Mouse (Mus musculus) spleen, adult 12 weeks (tissue): ENCODE results near the gene Klk1b9.
"Not testable (repeated sequence)": the region's sequence is repeated elsewhere in the genome, so short reads cannot be mapped to it uniquely, and the experiment has no call there.

Experiments used
- DNase-seq: peaks from one replicate; pipeline ENCODE4 v3.0.0; 2022; ENCODE audit warnings: low spot score

Klk1b9 gene

DNA sequence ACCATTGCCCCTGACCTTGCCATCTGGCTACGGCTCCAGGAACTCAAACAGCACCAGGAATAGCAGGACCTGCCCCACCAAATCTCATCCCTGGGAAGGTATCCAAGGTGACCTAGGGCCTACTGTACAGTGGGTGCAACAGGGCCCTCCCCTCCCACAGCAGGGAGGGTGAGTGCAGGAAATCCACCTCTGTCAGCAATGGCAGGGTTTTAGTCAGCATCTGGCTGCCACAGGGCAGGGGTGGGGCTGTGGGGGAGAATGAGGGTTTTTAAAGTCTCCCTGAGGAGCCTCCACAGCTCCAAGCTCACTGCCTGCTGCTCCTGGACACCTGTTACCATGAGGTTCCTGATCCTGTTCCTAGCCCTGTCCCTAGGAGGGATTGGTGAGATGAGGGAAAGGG lies at the start of gene Klk1b9:
Gene Klk1b9 (plus strand): TSS at position 301 of the 400 bp plus-strand sequence.
- DNase-seq, result not testable (repeated sequence)

DNA sequence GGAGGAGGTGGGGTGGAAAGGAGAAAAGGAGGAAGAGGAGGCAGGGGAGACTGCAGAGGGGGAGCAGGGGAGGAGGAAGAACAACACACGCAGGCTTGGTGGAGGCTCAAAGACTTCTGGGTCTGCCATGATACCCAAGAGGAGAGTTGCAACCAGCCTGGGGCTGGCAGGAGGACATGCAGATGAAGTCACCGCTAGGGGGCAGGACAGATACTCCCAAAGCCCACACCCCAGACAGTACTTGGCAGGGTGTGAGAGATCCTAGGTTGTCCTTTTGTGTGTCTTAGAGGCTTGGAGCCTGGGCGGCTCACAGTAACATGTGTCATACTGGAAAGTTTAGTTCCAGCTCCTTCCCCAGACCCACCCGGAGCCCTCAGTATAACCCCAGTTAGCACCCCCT lies 47.3 kb upstream of the Klk1b9 start:
- no peak for DNase-seq

DNA sequence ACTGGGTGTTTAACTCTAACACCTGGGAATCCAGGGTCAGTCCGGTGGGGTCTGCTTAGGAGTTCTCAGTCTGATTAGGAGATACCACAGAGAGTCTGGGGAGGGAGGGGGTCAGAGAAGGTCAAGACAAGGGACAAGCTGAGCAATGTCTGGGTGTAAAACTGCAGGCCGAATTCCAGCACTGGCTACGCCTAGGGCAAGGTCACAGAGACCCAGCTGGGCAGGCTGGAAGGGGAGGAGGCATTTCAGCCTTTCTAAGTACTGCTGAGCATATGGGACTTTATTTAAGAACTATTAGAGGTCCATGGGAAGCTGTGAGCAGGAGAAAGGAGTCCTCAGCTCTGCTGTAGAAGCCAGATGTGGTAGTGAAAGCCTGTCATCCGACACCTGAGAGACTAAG lies 43.5 kb upstream of the Klk1b9 start:
- no peak for DNase-seq

DNA sequence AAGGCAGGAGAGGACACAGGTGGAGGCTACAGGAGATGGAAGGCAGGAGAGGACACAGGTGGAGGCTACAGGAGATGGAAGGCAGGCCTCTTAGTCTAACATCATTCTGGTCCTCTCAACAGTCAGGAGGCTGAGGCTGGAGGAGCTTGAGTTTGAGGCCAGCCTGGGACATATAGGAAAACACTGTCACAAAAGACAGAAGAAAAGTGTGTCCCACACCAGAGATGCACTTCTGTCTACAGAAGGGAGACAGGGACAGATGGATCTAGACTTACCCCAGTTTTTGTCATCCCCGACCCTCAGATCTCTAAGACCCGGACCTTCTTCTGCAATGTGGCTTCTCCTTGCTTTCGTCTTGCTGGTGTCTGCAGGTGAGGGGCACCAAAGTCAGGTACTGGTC lies 42.4 kb upstream of the Klk1b9 start, which contains the start of gene Klk15:
Gene Klk15 (plus strand): TSS at position 301 of the 400 bp plus-strand sequence.
- no peak for DNase-seq

DNA sequence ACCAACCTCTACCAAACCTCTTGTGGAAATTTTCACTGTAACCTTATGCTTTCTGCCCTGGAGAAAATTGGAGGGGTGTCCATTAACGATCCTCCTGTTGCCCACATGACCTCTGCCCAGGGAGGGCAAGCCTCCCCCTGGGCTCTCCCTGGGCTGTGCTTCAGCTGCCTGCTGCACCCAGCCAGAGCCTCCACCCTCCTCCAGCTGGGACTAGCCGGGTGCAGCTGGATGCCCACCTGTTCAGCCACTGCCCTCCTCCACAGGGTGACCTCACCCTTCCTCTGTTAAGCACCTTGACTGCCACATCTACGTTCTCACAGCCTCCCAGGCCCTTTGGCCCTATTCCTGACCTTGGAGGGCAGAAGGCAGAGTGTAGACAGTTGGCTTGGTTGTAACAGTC lies 41.1 kb upstream of the Klk1b9 start:
- DNase-seq, result no peak

DNA sequence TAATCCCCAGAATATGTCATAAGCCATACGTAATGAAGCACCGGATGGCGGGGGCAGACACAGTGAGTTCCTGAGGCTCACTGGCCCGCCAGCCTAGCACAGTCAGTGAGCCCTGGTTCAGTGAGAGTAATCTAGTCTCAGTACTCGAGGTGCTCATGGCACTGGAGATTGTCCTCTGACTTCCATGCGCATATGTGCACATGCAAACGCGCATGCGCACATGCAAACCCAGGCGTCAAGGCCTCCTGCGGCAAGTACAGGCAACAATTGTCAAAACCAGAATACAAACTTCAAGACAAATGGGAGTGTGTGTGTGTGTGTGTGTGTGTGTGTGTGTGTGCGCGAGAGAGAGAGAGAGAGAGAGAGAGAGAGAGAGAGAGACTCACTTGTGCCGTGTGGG lies 39.3 kb upstream of the Klk1b9 start:
- no peak for DNase-seq

DNA sequence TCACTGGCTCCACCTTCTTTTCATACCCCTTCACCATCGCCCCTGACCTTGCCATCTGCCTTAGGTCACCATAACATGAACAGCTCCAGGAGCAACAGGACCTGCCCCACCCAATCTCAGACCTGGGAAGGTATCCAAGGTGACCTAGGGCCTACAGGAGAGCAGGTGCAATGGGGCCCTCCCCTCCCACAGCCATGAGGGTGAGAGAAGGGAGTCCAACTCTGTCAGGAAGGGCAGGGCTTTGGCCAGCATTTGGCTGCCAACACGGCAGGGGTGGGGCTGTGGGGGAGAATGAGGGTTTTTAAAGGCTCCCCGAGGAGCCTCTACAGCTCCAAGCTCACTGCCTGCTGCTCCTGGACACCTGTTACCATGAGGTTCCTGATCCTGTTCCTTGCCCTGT lies 33.6 kb upstream of the Klk1b9 start:
- DNase-seq, result not testable (repeated sequence)

DNA sequence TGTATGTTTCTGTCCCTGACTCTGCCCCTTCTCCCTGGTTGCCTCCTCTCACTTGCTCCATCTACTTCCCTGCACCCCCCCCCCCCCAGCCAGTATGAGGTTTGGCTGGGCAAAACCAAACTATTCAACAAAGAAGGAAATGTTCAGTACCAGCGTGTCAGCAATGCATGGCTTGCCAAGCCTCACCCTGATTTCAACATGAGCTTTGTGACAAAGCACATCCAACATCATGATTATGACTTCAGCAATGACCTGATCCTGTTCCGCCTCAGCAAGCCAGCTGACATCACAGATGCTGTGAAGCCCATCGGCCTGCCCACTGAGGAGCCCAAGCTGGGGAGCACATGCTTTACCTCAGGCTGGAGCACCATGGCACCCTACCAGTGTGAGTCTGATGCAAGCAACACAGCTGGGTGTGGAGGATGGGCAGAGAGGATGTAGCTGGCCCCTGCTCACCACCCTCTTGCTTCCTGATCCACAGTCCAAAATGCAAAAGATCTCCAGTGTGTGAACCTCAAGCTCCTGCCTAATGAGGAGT lies 31.1 kb upstream of the Klk1b9 start:
- DNase-seq, result no peak

DNA sequence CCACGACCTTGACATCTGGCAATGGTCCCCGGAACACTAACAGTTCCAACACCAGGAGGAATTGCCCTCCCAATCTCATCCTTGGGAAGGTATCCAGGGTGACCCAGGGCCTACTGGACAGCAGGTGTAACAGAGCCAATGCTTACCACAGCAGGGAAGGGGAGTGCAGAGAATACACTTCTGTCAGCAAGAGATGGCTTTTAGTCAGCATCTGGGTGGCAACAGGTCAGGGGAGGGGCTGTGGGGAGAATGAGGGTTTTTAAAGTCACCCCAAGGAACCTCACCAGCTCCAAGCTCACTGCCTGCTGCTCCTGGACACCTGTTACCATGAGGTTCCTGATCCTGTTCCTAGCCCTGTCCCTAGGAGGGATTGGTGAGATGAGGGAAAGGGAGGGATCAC lies 25.5 kb upstream of the Klk1b9 start, which contains the start of gene Klk1b8:
Gene Klk1b8 (plus strand): TSS at position 301 of the 400 bp plus-strand sequence.
- no peak for DNase-seq

DNA sequence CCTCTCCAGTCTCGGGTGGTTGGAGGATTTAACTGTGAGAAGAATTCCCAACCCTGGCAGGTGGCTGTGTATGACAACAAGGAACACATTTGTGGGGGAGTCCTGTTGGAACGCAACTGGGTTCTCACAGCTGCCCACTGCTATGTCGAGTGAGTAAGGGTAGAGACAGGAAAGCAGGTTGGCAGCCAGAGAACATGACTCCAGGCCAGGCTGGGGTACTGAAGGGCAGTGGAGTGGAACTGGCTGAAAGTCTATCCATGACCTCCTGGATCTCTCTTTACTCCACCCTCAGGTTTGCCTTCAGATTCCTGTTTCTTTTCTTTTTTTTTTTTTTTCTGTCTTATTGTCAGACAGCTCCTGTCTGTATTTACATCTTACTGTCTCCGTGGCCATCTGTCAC lies 23.2 kb upstream of the Klk1b9 start:
- DNase-seq, result no peak

DNA sequence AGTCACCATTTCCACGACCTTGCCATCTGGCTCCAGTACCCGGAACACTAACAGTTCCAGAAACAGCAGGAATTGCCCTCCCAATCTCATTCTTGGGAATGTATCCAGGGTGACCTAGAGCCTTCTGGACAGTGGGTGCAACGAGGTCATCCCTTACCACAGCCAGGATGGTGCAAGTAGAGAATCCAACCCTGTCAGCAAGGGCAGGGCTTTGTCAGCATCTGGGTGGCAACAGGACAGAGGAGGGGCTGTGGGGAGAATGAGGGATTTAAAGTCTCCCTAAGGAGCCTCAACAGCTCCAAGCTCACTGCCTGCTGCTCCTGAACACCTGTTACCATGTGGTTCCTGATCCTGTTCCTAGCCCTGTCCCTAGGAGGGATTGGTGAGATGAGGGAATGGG lies 9.4 kb upstream of the Klk1b9 start, which contains the start of gene Klk1b1:
Gene Klk1b1 (plus strand): TSS at position 301 of the 400 bp plus-strand sequence.
- no peak for DNase-seq

DNA sequence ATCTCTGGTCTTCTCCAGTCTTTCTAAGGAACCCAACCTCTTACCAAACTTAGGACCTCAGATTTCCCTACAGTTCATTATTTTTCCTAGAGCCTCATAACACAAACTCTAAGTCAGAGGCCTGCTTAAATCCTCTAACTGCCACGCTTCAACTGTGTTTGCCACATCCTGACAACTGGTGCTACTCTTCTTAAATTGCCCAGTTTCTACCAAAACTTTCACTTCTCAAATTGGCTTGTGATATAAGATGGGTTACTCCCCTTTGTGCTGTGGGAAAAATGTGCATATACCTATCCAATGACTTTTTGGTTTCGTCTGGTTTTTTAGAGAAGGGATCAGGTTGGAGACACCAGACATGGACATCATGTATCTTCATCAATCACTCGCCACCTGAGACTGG lies 8.8 kb upstream of the Klk1b9 start:
- no peak for DNase-seq

DNA sequence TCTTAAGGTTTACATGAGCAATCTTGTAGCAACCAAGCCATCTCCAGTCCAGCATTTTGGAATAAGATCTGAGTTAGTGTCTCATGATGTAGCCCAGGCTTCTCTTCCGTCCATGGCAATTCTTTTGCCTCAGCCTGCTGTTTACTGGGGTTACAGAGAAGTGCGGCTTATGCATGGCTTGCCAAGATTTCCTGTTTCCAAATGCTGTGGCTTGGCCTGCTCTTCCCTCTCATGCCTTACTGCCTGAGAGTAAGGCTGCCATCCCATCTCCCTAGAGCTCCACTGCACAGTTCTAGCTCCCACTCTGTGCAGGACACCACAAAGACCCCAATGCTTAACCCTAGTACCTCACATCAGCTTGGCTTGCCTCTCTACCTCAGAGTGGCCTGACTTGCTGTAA lies 8.2 kb upstream of the Klk1b9 start:
- no peak for DNase-seq

DNA sequence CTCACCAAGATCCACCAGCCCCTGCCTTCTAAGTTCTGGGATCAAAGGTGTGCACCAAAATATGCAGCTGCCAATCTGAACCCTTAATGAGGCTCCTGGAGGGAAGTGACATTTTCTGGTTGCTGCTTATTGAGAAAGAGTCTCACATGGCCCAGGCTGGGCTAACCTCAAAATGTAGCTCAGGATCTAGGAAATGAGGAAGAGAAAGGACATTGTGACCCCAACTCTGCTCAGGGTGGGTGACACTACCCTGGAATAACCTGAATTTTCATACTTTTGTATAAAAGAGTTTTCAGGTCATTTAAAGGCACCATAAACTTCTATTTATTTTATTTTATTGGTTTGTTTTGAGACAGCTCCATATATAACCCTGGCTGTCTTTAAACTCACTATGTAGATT lies 9.8 kb downstream of the Klk1b9 start:
- no peak for DNase-seq

DNA sequence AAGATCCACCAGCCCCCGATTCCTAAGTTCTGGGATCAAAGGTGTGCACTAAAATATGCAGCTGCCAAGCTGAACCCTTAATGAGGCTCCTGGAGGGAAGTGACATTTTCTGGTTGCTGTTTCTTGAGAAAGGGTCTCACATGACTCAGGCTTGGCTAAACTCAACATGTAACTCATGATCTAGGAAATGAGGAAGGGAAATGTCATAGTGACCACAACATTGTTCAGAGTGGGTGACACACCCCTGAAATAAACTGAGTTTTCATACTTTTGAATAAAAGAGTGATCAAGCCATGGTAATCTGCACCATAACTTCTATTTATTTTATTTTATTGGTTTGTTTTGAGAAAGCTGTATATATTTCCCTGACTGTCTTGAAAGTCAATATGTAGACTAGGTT lies 19.0 kb downstream of the Klk1b9 start:
- not testable (repeated sequence) for DNase-seq

DNA sequence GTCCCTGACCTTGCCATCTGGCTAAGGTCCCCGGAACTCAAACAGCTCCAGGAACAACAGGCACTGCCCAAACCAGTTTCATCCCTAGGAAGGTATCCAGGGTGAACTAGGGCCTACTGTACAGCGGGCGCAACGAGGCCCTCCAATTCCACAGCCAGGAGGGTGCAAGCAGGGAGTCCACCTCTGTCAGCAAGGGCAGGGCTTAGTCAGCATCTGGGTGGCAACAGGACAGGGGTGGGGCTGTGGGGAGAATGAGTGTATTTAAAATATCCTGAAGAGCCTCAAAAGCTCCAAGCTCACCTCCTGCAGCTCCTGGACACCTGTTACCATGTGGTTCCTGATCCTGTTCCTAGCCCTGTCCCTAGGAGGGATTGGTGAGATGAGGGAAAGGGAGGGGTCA lies 19.7 kb downstream of the Klk1b9 start, which contains the start of gene Klk1b11:
Gene Klk1b11 (plus strand): TSS at position 301 of the 400 bp plus-strand sequence.
- not testable (repeated sequence) for DNase-seq

DNA sequence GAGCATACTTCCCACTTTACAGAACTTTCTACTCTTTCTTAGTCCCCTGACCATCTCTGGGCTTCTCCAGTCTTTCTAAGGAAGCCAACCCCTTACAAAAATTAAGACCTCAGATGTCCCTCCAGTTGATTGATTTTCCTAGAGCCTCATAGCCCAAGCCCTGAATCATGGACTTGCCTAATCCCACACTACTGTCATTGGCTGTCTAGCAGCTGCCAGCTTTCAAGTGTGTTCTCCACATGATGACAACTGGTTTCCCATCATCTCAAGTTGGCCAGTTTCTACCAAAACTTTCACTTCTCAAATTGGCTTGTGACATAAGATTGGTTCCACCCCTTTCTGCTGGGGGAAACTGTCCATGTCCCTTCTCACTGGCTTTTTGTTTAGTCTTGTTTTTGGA lies 29.0 kb downstream of the Klk1b9 start:
- no peak for DNase-seq

DNA sequence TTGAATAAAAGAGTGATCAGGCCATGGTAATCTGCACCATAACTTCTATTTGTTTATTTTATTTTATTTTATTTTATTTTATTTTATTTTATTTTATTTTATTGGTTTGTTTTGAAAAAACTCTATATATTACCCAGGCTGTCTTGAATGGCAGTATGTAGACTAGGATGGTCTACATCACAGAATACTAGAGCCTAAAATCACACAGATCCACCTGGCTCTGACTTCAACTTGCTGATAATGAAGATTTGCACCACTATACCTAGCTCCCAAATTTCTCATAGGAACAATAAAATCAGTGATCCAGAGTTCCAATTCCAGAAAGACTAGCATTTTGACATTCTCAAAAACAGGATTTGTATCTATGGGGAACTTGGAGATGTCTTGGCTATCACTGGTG lies 36.0 kb downstream of the Klk1b9 start, which contains the start of gene Klk1b26:
Gene Klk1b26 (plus strand): TSS at position 301 of the 400 bp plus-strand sequence.
- DNase-seq, result not testable (repeated sequence)

DNA sequence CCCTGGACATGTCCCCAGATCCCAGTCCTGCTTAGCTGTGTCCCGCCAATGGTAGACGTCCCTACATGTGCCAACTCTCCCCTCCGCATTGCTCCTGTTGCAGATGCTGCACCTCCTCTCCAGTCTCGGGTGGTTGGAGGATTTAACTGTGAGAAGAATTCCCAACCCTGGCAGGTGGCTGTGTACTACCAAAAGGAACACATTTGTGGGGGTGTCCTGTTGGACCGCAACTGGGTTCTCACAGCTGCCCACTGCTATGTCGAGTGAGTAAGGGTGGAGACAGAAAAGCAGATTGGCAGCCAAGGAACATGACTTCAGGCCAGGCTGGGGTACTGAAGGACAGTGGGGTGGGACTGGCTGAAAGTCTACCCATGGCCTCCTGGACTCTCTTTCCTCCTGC lies 38.8 kb downstream of the Klk1b9 start:
- not testable (repeated sequence) for DNase-seq

DNA sequence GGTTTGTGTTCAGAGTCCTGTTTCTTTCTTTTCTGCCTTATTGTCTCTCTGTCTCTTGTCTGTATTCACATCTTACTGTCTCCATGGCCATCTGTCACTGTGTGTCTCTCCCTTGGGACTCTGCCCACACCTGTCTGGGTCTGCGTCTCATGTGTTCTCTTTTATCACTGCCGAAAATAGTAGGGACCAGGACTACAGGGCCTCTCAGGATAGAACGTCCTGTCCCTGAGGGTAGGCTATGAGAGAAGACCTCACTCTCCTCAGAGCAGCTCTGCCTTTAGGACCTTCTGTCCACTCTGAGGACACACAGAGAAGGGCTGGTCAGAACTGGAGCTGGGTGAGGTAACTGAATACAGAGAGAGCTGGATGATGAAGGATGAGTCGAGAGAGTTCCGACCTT lies 39.2 kb downstream of the Klk1b9 start:
- DNase-seq, result no peak
